Mouse (Mus musculus) T-cell, adult 2 months (primary cell): ENCODE data around the gene Zfp981.
"Not testable (repeated sequence)": the region's sequence is repeated elsewhere in the genome, so short reads cannot be mapped to it uniquely, and the experiment has no call there.

ENCODE experiments used
- DNase-seq: peaks from one replicate; pipeline ENCODE4 v3.0.0; 2022; ENCODE audit warnings: low spot score

The Zfp981 gene

GRCm38 (mm10) chr4:146501727-146502126 is at the start of gene Zfp981:
TSS of gene Zfp981 (plus strand) at chr4:146502027.
- not testable (repeated sequence) for DNase-seq

- DNase-seq: not testable (repeated sequence)
These were observed 49.3 kb upstream of the Zfp981 start for GRCm38 (mm10) chr4:146452576-146452975.

GRCm38 (mm10) chr4:146454170-146454569 is 47.7 kb upstream of the Zfp981 start:
- DNase-seq: not testable (repeated sequence)

- DNase-seq: no peak
These were observed 46.9 kb upstream of the Zfp981 start for GRCm38 (mm10) chr4:146454896-146455295.

GRCm38 (mm10) chr4:146455321-146455721 is 46.5 kb upstream of the Zfp981 start:
- no peak for DNase-seq

GRCm38 (mm10) chr4:146456061-146456726 is 45.6 kb upstream of the Zfp981 start:
- no peak for DNase-seq

- no peak for DNase-seq
These were observed 44.7 kb upstream of the Zfp981 start for GRCm38 (mm10) chr4:146457126-146457525.

- no peak for DNase-seq
These were observed 44.1 kb upstream of the Zfp981 start for GRCm38 (mm10) chr4:146457720-146458119.

GRCm38 (mm10) chr4:146459822-146460221 is 42.0 kb upstream of the Zfp981 start:
- DNase-seq: not testable (repeated sequence)

- DNase-seq: not testable (repeated sequence)
These were observed 41.1 kb upstream of the Zfp981 start for GRCm38 (mm10) chr4:146460685-146461084.

GRCm38 (mm10) chr4:146463649-146464351 is 38.0 kb upstream of the Zfp981 start:
- not testable (repeated sequence) for DNase-seq

- not testable (repeated sequence) for DNase-seq
These were observed 31.8 kb upstream of the Zfp981 start for GRCm38 (mm10) chr4:146469984-146470383.

GRCm38 (mm10) chr4:146474181-146474580 is 27.6 kb upstream of the Zfp981 start:
- DNase-seq: not testable (repeated sequence)

- DNase-seq: not testable (repeated sequence)
These were observed 26.8 kb upstream of the Zfp981 start for GRCm38 (mm10) chr4:146474716-146475676.

- not testable (repeated sequence) for DNase-seq
These were observed 25.6 kb upstream of the Zfp981 start for GRCm38 (mm10) chr4:146476260-146476659.

- DNase-seq: not testable (repeated sequence)
These were observed 24.9 kb upstream of the Zfp981 start for GRCm38 (mm10) chr4:146476959-146477358.

GRCm38 (mm10) chr4:146480376-146481096 is 21.3 kb upstream of the Zfp981 start:
- not testable (repeated sequence) for DNase-seq

- DNase-seq: not testable (repeated sequence)
These were observed 19.3 kb upstream of the Zfp981 start for GRCm38 (mm10) chr4:146482546-146482945.

GRCm38 (mm10) chr4:146483571-146484280 is 18.1 kb upstream of the Zfp981 start:
- DNase-seq: not testable (repeated sequence)

- DNase-seq: not testable (repeated sequence)
These were observed 17.2 kb upstream of the Zfp981 start for GRCm38 (mm10) chr4:146484676-146485075.
